Mouse (Mus musculus): ENCODE results near the gene Uxs1.

GRCm38 (mm10) chr1:43820571-43820970 lies 7.0 kb downstream of the Uxs1 start:
- TF ChIP-seq CTCF (IDR thresholded peaks at IDR 0.05; ENCODE audit: borderline replicate concordance, insufficient read depth, low read depth, low read length) (no peak), POLR2A (IDR thresholded peaks at IDR 0.05; ENCODE audit: borderline replicate concordance, insufficient read depth, low read length) (no peak)
